Mouse (Mus musculus) heart, postnatal 0 days (tissue): ENCODE measurements around the gene Papss2. TPM values are rescaled to one million over a fixed set of nuclear protein-coding genes. Genes with fewer than 3 reads are reported as not detected.

Experiments
- ATAC-seq: fragments of 200-750 bp; cut with Nextera tagmentation; 2 replicates; pipeline ENCODE4 v1.8.0; 2017; ENCODE audit warnings: low read depth, moderate number of reproducible peaks, moderate library complexity; ENCODE audit not compliant: insufficient read depth
- DNase-seq: peaks from one replicate; pipeline ENCODE4 v3.0.0-alpha.2; 2016; ENCODE audit warnings: low spot score
- H3K27ac ChIP-seq: fragments of 300-500 bp; sonication (generic); 2 replicates; pipeline ENCODE4 v1.5.1; 2014; ENCODE audit warnings: low read depth, mild to moderate bottlenecking
- H3K27me3 ChIP-seq: fragments of 300-500 bp; sonication (generic); 2 replicates; pipeline ENCODE4 v1.6.1; 2014; ENCODE audit warnings: low read length, mixed read lengths; ENCODE audit not compliant: control insufficient read depth, insufficient read depth
- H3K36me3 ChIP-seq: fragments of 300-500 bp; sonication (generic); replicated peaks from 2 replicates; pipeline ENCODE4 v1.6.1; 2014; ENCODE audit warnings: low read length, mixed read lengths; ENCODE audit not compliant: control insufficient read depth, insufficient read depth
- H3K4me1 ChIP-seq: fragments of 300-500 bp; sonication (generic); 2 replicates; pipeline ENCODE4 v1.6.1; 2014; ENCODE audit warnings: antibody characterized with exemption; ENCODE audit not compliant: control insufficient read depth, insufficient read depth
- H3K4me2 ChIP-seq: fragments of 300-500 bp; sonication (generic); 2 replicates; pipeline ENCODE4 v1.6.1; 2014; ENCODE audit warnings: low read depth, mild to moderate bottlenecking, low read length, moderate library complexity
- H3K4me3 ChIP-seq: fragments of 300-500 bp; sonication (generic); 2 replicates; pipeline ENCODE4 v1.5.1; 2014; ENCODE audit warnings: low read depth, low read length
- H3K9ac ChIP-seq: fragments of 300-500 bp; sonication (generic); replicated peaks from 2 replicates; pipeline ENCODE4 v1.6.1; 2014; ENCODE audit warnings: low read depth, low read length, mixed read lengths
- H3K9me3 ChIP-seq: fragments of 300-500 bp; sonication (generic); replicated peaks from 2 replicates; pipeline ENCODE4 v1.6.1; 2016; ENCODE audit warnings: low read length; ENCODE audit not compliant: control insufficient read depth
- CTCF ChIP-seq: IDR thresholded peaks from 2 replicates; pipeline ENCODE4 v1.5.1; 2016; ENCODE audit warnings: antibody characterized with exemption, control low read depth, low read depth
- EP300 ChIP-seq: IDR thresholded peaks from 2 replicates; pipeline ENCODE4 v1.6.1; 2016; ENCODE audit warnings: antibody characterized with exemption, low read depth
- WGBS: fragments of 180-500 bp; shearing (Covaris S2); extraction: QIAGEN DNeasy Blood & Tissue Kit; methylation state at CpG from one replicate; pipeline ENCODE4 v1.1.7; 2014; 5-methylcytosine and 5-hydroxymethylcytosine counted together
- polyA plus RNA-seq: library from polyadenylated mRNA; unstranded; fragments of >200 nt; fragmentation: Nextera tagmentation; extraction: Ambion mirVana; gene quantifications from 2 replicates; pipeline ENCODE4 v1.2.1, GENCODE M21; 2015
- total RNA-seq: library from RNA; depleted of rRNA; stranded (reverse); fragments of >200 nt; gene quantifications from 2 replicates; pipeline ENCODE4 v1.2.3, GENCODE M21; 2014; ENCODE audit warnings: low replicate concordance

The Papss2 gene
- total and polyA plus RNA-seq, 2 experiments from 2014 or later, result 2.0 to 9.0 TPM

- H3K27me3 ChIP-seq, result no peaks in the 10 kb centered on the region
- 74% methylated on average over 4 of the region's 4 CpGs for WGBS
- H3K27ac ChIP-seq, result no peak overlapping the region
- no peak overlapping the region for H3K4me3 ChIP-seq
- no peak overlapping the region for H3K9ac ChIP-seq
- H3K4me1 ChIP-seq, result no peaks in the 10 kb centered on the region
- H3K36me3 ChIP-seq, result no peaks in the 10 kb centered on the region
- H3K4me2 ChIP-seq, result no peak overlapping the region
- no peak for DNase-seq
- H3K9me3 ChIP-seq, result no peaks in the 10 kb centered on the region
- ATAC-seq, result no peak
- TF ChIP-seq EP300 (no peak), CTCF (no peak)
These were observed 10.7 kb downstream of the Papss2 start for GRCm38 (mm10) chr19:32606227-32606827.

GRCm38 (mm10) chr19:32607036-32607435 is 11.4 kb downstream of the Papss2 start:
- DNase-seq (no peak), ATAC-seq (no peak)
- no peaks in the 10 kb centered on the region for H3K27me3 ChIP-seq
- no peak for TF ChIP-seq EP300
- no peak for TF ChIP-seq CTCF
- H3K4me2 ChIP-seq, result no peak overlapping the region
- no peaks in the 10 kb centered on the region for H3K4me1 ChIP-seq
- H3K9ac ChIP-seq, result no peak overlapping the region
- H3K9me3 ChIP-seq, result no peaks in the 10 kb centered on the region
- no peak overlapping the region for H3K27ac ChIP-seq
- no peaks in the 10 kb centered on the region for H3K36me3 ChIP-seq
- no peak overlapping the region for H3K4me3 ChIP-seq
- WGBS, result 81% methylated on average over 8 of the region's 8 CpGs

GRCm38 (mm10) chr19:32611386-32612092 is 15.9 kb downstream of the Papss2 start:
- WGBS, result 89% methylated on average over 9 of the region's 9 CpGs
- no peak overlapping the region for H3K9ac ChIP-seq
- H3K36me3 ChIP-seq, result no peaks in the 10 kb centered on the region
- DNase-seq (no peak), ATAC-seq (no peak)
- TF ChIP-seq CTCF, result no peak
- no peak for TF ChIP-seq EP300
- H3K4me2 ChIP-seq, result no peak overlapping the region
- no peak overlapping the region for H3K27ac ChIP-seq
- H3K4me3 ChIP-seq, result no peak overlapping the region
- H3K4me1 ChIP-seq, result no peaks in the 10 kb centered on the region
- no peaks in the 10 kb centered on the region for H3K27me3 ChIP-seq
- H3K9me3 ChIP-seq, result no peaks in the 10 kb centered on the region

- Histone ChIP-seq H3K27ac (no peak overlapping the region), H3K27me3 (no peaks in the 10 kb centered on the region), H3K4me3 (no peak overlapping the region), H3K9me3 (no peaks in the 10 kb centered on the region), H3K36me3 (no peaks in the 10 kb centered on the region), H3K9ac (no peak overlapping the region), H3K4me2 (no peak overlapping the region), H3K4me1 (no peaks in the 10 kb centered on the region)
- ATAC-seq (no peak), DNase-seq (no peak)
- WGBS, result 78% methylated on average over 12 of the region's 12 CpGs
- no peak for TF ChIP-seq EP300
- no peak for TF ChIP-seq CTCF
These were observed 18.6 kb downstream of the Papss2 start for GRCm38 (mm10) chr19:32614046-32614771.

GRCm38 (mm10) chr19:32614772-32615099 is 19.1 kb downstream of the Papss2 start:
- Histone ChIP-seq H3K4me3 (no peak overlapping the region), H3K27me3 (no peaks in the 10 kb centered on the region), H3K36me3 (no peaks in the 10 kb centered on the region), H3K4me2 (no peak overlapping the region), H3K4me1 (no peaks in the 10 kb centered on the region), H3K27ac (no peak overlapping the region), H3K9me3 (no peaks in the 10 kb centered on the region), H3K9ac (no peak overlapping the region)
- DNase-seq (no peak), ATAC-seq (no peak)
- TF ChIP-seq CTCF (no peak), EP300 (no peak)
- WGBS, result 86% methylated on average over 2 of the region's 2 CpGs
